Mouse (Mus musculus): Measurements from ENCODE around the gene Nt5c2. TPM values are rescaled to one million over a fixed set of nuclear protein-coding genes. Genes with fewer than 3 reads are reported as not detected.

Gene Nt5c2
- polyA plus RNA-seq, 1 experiment from 2014 or later = 55.1 TPM

- Histone ChIP-seq H3K27me3 (replicated peaks; ENCODE audit: control insufficient read depth, insufficient read depth, low read length) (no peaks in the 10 kb centered on the region), H3K4me1 (replicated peaks; ENCODE audit: control insufficient read depth, insufficient read depth, low read length) (peaks cover 20% of the 10 kb centered on the region), H3K9ac (ENCODE audit: low read length) (no peak overlapping the region), H3K36me3 (ENCODE audit: control insufficient read depth, insufficient read depth, low read length) (no peaks in the 10 kb centered on the region), H3K4me2 (ENCODE audit: low read length) (no peak overlapping the region), H3K4me3 (ENCODE audit: low read depth, low read length) (no peak overlapping the region), H3K27ac (ENCODE audit: low read depth) (no peak overlapping the region), H3K9me3 (ENCODE audit: control insufficient read depth, low read length) (no peaks in the 10 kb centered on the region)
- 82% methylated on average over 4 of the region's 4 CpGs for WGBS
- DNase-seq (ENCODE audit: low spot score) (no peak), ATAC-seq (replicated peaks; ENCODE audit: low FRiP score, low TSS enrichment, low read depth) (no peak)
Observed at GRCm38 (mm10) chr19:46957971-46958370, 57.0 kb downstream of the Nt5c2 start.

- Histone ChIP-seq H3K9ac (ENCODE audit: low read length) (no peak overlapping the region), H3K27me3 (replicated peaks; ENCODE audit: control insufficient read depth, insufficient read depth, low read length) (no peaks in the 10 kb centered on the region), H3K36me3 (ENCODE audit: control insufficient read depth, insufficient read depth, low read length) (no peaks in the 10 kb centered on the region), H3K9me3 (ENCODE audit: control insufficient read depth, low read length) (no peaks in the 10 kb centered on the region), H3K4me1 (replicated peaks; ENCODE audit: control insufficient read depth, insufficient read depth, low read length) (peaks cover 14% of the 10 kb centered on the region), H3K27ac (ENCODE audit: low read depth) (no peak overlapping the region), H3K4me2 (ENCODE audit: low read length) (no peak overlapping the region), H3K4me3 (ENCODE audit: low read depth, low read length) (no peak overlapping the region)
- WGBS = 83% methylated on average over 5 of the region's 5 CpGs
- no peak for ATAC-seq (replicated peaks; ENCODE audit: low FRiP score, low TSS enrichment, low read depth)
- no peak for DNase-seq (ENCODE audit: low spot score)
Observed at GRCm38 (mm10) chr19:46957001-46957400, 58.0 kb downstream of the Nt5c2 start.

GRCm38 (mm10) chr19:46956410-46956809 lies 58.5 kb downstream of the Nt5c2 start:
- Histone ChIP-seq H3K4me3 (ENCODE audit: low read depth, low read length) (no peak overlapping the region), H3K4me1 (replicated peaks; ENCODE audit: control insufficient read depth, insufficient read depth, low read length) (peaks cover 14% of the 10 kb centered on the region), H3K27ac (ENCODE audit: low read depth) (no peak overlapping the region), H3K9me3 (ENCODE audit: control insufficient read depth, low read length) (no peaks in the 10 kb centered on the region), H3K9ac (ENCODE audit: low read length) (no peak overlapping the region), H3K27me3 (replicated peaks; ENCODE audit: control insufficient read depth, insufficient read depth, low read length) (no peaks in the 10 kb centered on the region), H3K4me2 (ENCODE audit: low read length) (no peak overlapping the region), H3K36me3 (ENCODE audit: control insufficient read depth, insufficient read depth, low read length) (no peaks in the 10 kb centered on the region)
- DNase-seq (ENCODE audit: low spot score) (no peak), ATAC-seq (replicated peaks; ENCODE audit: low FRiP score, low TSS enrichment, low read depth) (no peak)
- 43% methylated on average over 2 of the region's 2 CpGs for WGBS

GRCm38 (mm10) chr19:46955630-46956029 lies 59.3 kb downstream of the Nt5c2 start:
- Histone ChIP-seq H3K27ac (ENCODE audit: low read depth) (no peak overlapping the region), H3K9me3 (ENCODE audit: control insufficient read depth, low read length) (no peaks in the 10 kb centered on the region), H3K27me3 (replicated peaks; ENCODE audit: control insufficient read depth, insufficient read depth, low read length) (no peaks in the 10 kb centered on the region), H3K36me3 (ENCODE audit: control insufficient read depth, insufficient read depth, low read length) (peaks cover 4% of the 10 kb centered on the region; the same call in 1 of the 2 replicates), H3K4me3 (ENCODE audit: low read depth, low read length) (no peak overlapping the region), H3K9ac (ENCODE audit: low read length) (no peak overlapping the region), H3K4me2 (ENCODE audit: low read length) (no peak overlapping the region), H3K4me1 (replicated peaks; ENCODE audit: control insufficient read depth, insufficient read depth, low read length) (peaks cover 10% of the 10 kb centered on the region)
- ATAC-seq (replicated peaks; ENCODE audit: low FRiP score, low TSS enrichment, low read depth) (no peak), DNase-seq (ENCODE audit: low spot score) (no peak)
- WGBS = 96% methylated on average over 4 of the region's 4 CpGs

GRCm38 (mm10) chr19:46953536-46953935 lies 61.4 kb downstream of the Nt5c2 start:
- no peak overlapping the region for H3K9ac ChIP-seq (ENCODE audit: low read length)
- DNase-seq (ENCODE audit: low spot score) (no peak), ATAC-seq (replicated peaks; ENCODE audit: low FRiP score, low TSS enrichment, low read depth) (no peak)
- H3K27ac ChIP-seq (ENCODE audit: low read depth) = no peak overlapping the region
- no peak overlapping the region for H3K4me3 ChIP-seq (ENCODE audit: low read depth, low read length)
- WGBS = 78% methylated on average over 3 of the region's 3 CpGs
- no peaks in the 10 kb centered on the region for H3K27me3 ChIP-seq (replicated peaks; ENCODE audit: control insufficient read depth, insufficient read depth, low read length)
- H3K36me3 ChIP-seq (ENCODE audit: control insufficient read depth, insufficient read depth, low read length) = peaks cover 23% of the 10 kb centered on the region
- H3K4me1 ChIP-seq (replicated peaks; ENCODE audit: control insufficient read depth, insufficient read depth, low read length) = no peaks in the 10 kb centered on the region
- no peaks in the 10 kb centered on the region for H3K9me3 ChIP-seq (ENCODE audit: control insufficient read depth, low read length)
- no peak overlapping the region for H3K4me2 ChIP-seq (ENCODE audit: low read length)

GRCm38 (mm10) chr19:46952986-46953385 lies 62.0 kb downstream of the Nt5c2 start:
- Histone ChIP-seq H3K27me3 (replicated peaks; ENCODE audit: control insufficient read depth, insufficient read depth, low read length) (no peaks in the 10 kb centered on the region), H3K36me3 (ENCODE audit: control insufficient read depth, insufficient read depth, low read length) (peaks cover 23% of the 10 kb centered on the region), H3K4me2 (ENCODE audit: low read length) (no peak overlapping the region), H3K9me3 (ENCODE audit: control insufficient read depth, low read length) (no peaks in the 10 kb centered on the region), H3K4me1 (replicated peaks; ENCODE audit: control insufficient read depth, insufficient read depth, low read length) (no peaks in the 10 kb centered on the region), H3K27ac (ENCODE audit: low read depth) (no peak overlapping the region), H3K9ac (ENCODE audit: low read length) (no peak overlapping the region), H3K4me3 (ENCODE audit: low read depth, low read length) (no peak overlapping the region)
- ATAC-seq (replicated peaks; ENCODE audit: low FRiP score, low TSS enrichment, low read depth) (no peak), DNase-seq (ENCODE audit: low spot score) (no peak)
- 76% methylated on average over 5 of the region's 5 CpGs for WGBS

GRCm38 (mm10) chr19:46944341-46944740 lies 70.6 kb downstream of the Nt5c2 start:
- WGBS = 89% methylated on average over 6 of the region's 6 CpGs
- no peak overlapping the region for H3K4me2 ChIP-seq (ENCODE audit: low read length)
- H3K9me3 ChIP-seq (ENCODE audit: control insufficient read depth, low read length) = no peaks in the 10 kb centered on the region
- no peak overlapping the region for H3K9ac ChIP-seq (ENCODE audit: low read length)
- no peak overlapping the region for H3K27ac ChIP-seq (ENCODE audit: low read depth)
- no peaks in the 10 kb centered on the region for H3K4me1 ChIP-seq (replicated peaks; ENCODE audit: control insufficient read depth, insufficient read depth, low read length)
- no peak overlapping the region for H3K4me3 ChIP-seq (ENCODE audit: low read depth, low read length)
- no peak for DNase-seq (ENCODE audit: low spot score)
- no peaks in the 10 kb centered on the region for H3K27me3 ChIP-seq (replicated peaks; ENCODE audit: control insufficient read depth, insufficient read depth, low read length)
- ATAC-seq (replicated peaks; ENCODE audit: low FRiP score, low TSS enrichment, low read depth) = no peak
- H3K36me3 ChIP-seq (ENCODE audit: control insufficient read depth, insufficient read depth, low read length) = peaks cover 17% of the 10 kb centered on the region

- Histone ChIP-seq H3K27me3 (replicated peaks; ENCODE audit: control insufficient read depth, insufficient read depth, low read length) (no peaks in the 10 kb centered on the region), H3K4me3 (ENCODE audit: low read depth, low read length) (no peak overlapping the region), H3K4me1 (replicated peaks; ENCODE audit: control insufficient read depth, insufficient read depth, low read length) (peaks cover 9% of the 10 kb centered on the region), H3K27ac (ENCODE audit: low read depth) (peak overlapping the region; percentile 43), H3K9ac (ENCODE audit: low read length) (no peak overlapping the region), H3K36me3 (ENCODE audit: control insufficient read depth, insufficient read depth, low read length) (no peaks in the 10 kb centered on the region), H3K9me3 (ENCODE audit: control insufficient read depth, low read length) (no peaks in the 10 kb centered on the region), H3K4me2 (ENCODE audit: low read length) (no peak overlapping the region)
- ATAC-seq (replicated peaks; ENCODE audit: low FRiP score, low TSS enrichment, low read depth) (no peak), DNase-seq (ENCODE audit: low spot score) (no peak)
- 37% methylated on average over 6 of the region's 6 CpGs for WGBS
Observed at GRCm38 (mm10) chr19:46937173-46937572, 77.8 kb downstream of the Nt5c2 start.

GRCm38 (mm10) chr19:46934025-46934424 lies 80.9 kb downstream of the Nt5c2 start:
- Histone ChIP-seq H3K4me2 (ENCODE audit: low read length) (no peak overlapping the region), H3K27me3 (replicated peaks; ENCODE audit: control insufficient read depth, insufficient read depth, low read length) (no peaks in the 10 kb centered on the region), H3K36me3 (ENCODE audit: control insufficient read depth, insufficient read depth, low read length) (no peaks in the 10 kb centered on the region), H3K4me3 (ENCODE audit: low read depth, low read length) (no peak overlapping the region), H3K27ac (ENCODE audit: low read depth) (no peak overlapping the region), H3K9ac (ENCODE audit: low read length) (no peak overlapping the region), H3K9me3 (ENCODE audit: control insufficient read depth, low read length) (no peaks in the 10 kb centered on the region), H3K4me1 (replicated peaks; ENCODE audit: control insufficient read depth, insufficient read depth, low read length) (peaks cover 13% of the 10 kb centered on the region)
- DNase-seq (ENCODE audit: low spot score) (no peak), ATAC-seq (replicated peaks; ENCODE audit: low FRiP score, low TSS enrichment, low read depth) (no peak)
- 79% methylated on average over 4 of the region's 4 CpGs for WGBS
